Mouse (Mus musculus): Measurements from ENCODE around the gene Sestd1. TPM values are rescaled to one million over a fixed set of nuclear protein-coding genes. Genes with fewer than 3 reads are reported as not detected.
A peak's percentile ranks its signal among the peaks of the same experiment; 100 is the strongest.

Gene Sestd1
- polyA plus RNA-seq, 1 experiment = 9.6 TPM

GRCm38 (mm10) chr2:77163381-77163780, 117.0 kb downstream of the Sestd1 start:
- TF ChIP-seq POLR2A (IDR thresholded peaks at IDR 0.05; ENCODE audit: control insufficient read depth, low read depth, low read length) (no peak), CTCF (IDR thresholded peaks at IDR 0.05; ENCODE audit: control insufficient read depth, insufficient read depth, insufficient replicate concordance, low read depth, low read length) (no peak)
- H3K27me3 ChIP-seq (ENCODE audit: control insufficient read depth, insufficient read depth, low read length) = no peaks in the 10 kb centered on the region
- no peak overlapping the region for H3K4me3 ChIP-seq (ENCODE audit: control insufficient read depth, low read depth, low read length)
- no peaks in the 10 kb centered on the region for H3K4me1 ChIP-seq (ENCODE audit: control insufficient read depth, insufficient read depth, low read length)
- H3K36me3 ChIP-seq (ENCODE audit: control insufficient read depth, insufficient read depth, low read length) = no peaks in the 10 kb centered on the region
- no peak overlapping the region for H3K27ac ChIP-seq (ENCODE audit: control insufficient read depth, insufficient read depth, low read depth, low read length)

GRCm38 (mm10) chr2:77162135-77162534, 118.3 kb downstream of the Sestd1 start:
- no peaks in the 10 kb centered on the region for H3K36me3 ChIP-seq (ENCODE audit: control insufficient read depth, insufficient read depth, low read length)
- no peak overlapping the region for H3K4me3 ChIP-seq (ENCODE audit: control insufficient read depth, low read depth, low read length)
- TF ChIP-seq POLR2A (IDR thresholded peaks at IDR 0.05; ENCODE audit: control insufficient read depth, low read depth, low read length) (no peak), CTCF (IDR thresholded peaks at IDR 0.05; ENCODE audit: control insufficient read depth, insufficient read depth, insufficient replicate concordance, low read depth, low read length) (no peak)
- H3K27ac ChIP-seq (ENCODE audit: control insufficient read depth, insufficient read depth, low read depth, low read length) = no peak overlapping the region
- H3K4me1 ChIP-seq (ENCODE audit: control insufficient read depth, insufficient read depth, low read length) = no peaks in the 10 kb centered on the region
- H3K27me3 ChIP-seq (ENCODE audit: control insufficient read depth, insufficient read depth, low read length) = no peaks in the 10 kb centered on the region

GRCm38 (mm10) chr2:77157546-77157945, 122.8 kb downstream of the Sestd1 start:
- no peak overlapping the region for H3K4me3 ChIP-seq (ENCODE audit: control insufficient read depth, low read depth, low read length)
- H3K36me3 ChIP-seq (ENCODE audit: control insufficient read depth, insufficient read depth, low read length) = no peaks in the 10 kb centered on the region
- no peak for TF ChIP-seq POLR2A (IDR thresholded peaks at IDR 0.05; ENCODE audit: control insufficient read depth, low read depth, low read length)
- H3K27ac ChIP-seq (ENCODE audit: control insufficient read depth, insufficient read depth, low read depth, low read length) = no peak overlapping the region
- no peaks in the 10 kb centered on the region for H3K4me1 ChIP-seq (ENCODE audit: control insufficient read depth, insufficient read depth, low read length)
- H3K27me3 ChIP-seq (ENCODE audit: control insufficient read depth, insufficient read depth, low read length) = no peaks in the 10 kb centered on the region

GRCm38 (mm10) chr2:77154080-77154479, 126.3 kb downstream of the Sestd1 start:
- TF ChIP-seq POLR2A (IDR thresholded peaks at IDR 0.05; ENCODE audit: control insufficient read depth, low read depth, low read length) = no peak
- TF ChIP-seq CTCF (IDR thresholded peaks at IDR 0.05; ENCODE audit: control insufficient read depth, insufficient read depth, insufficient replicate concordance, low read depth, low read length) = no peak
- no peaks in the 10 kb centered on the region for H3K36me3 ChIP-seq (ENCODE audit: control insufficient read depth, insufficient read depth, low read length)
- no peaks in the 10 kb centered on the region for H3K27me3 ChIP-seq (ENCODE audit: control insufficient read depth, insufficient read depth, low read length)
- H3K4me1 ChIP-seq (ENCODE audit: control insufficient read depth, insufficient read depth, low read length) = no peaks in the 10 kb centered on the region
- no peak overlapping the region for H3K27ac ChIP-seq (ENCODE audit: control insufficient read depth, insufficient read depth, low read depth, low read length)
- no peak overlapping the region for H3K4me3 ChIP-seq (ENCODE audit: control insufficient read depth, low read depth, low read length)

- Histone ChIP-seq H3K4me1 (ENCODE audit: control insufficient read depth, insufficient read depth, low read length) (no peaks in the 10 kb centered on the region), H3K36me3 (ENCODE audit: control insufficient read depth, insufficient read depth, low read length) (no peaks in the 10 kb centered on the region), H3K27me3 (ENCODE audit: control insufficient read depth, insufficient read depth, low read length) (no peaks in the 10 kb centered on the region), H3K4me3 (ENCODE audit: control insufficient read depth, low read depth, low read length) (no peak overlapping the region), H3K27ac (ENCODE audit: control insufficient read depth, insufficient read depth, low read depth, low read length) (no peak overlapping the region)
- TF ChIP-seq POLR2A (IDR thresholded peaks at IDR 0.05; ENCODE audit: control insufficient read depth, low read depth, low read length) = no peak
- TF ChIP-seq CTCF (IDR thresholded peaks at IDR 0.05; ENCODE audit: control insufficient read depth, insufficient read depth, insufficient replicate concordance, low read depth, low read length) = no peak
Measured at GRCm38 (mm10) chr2:77151255-77151654, 129.1 kb downstream of the Sestd1 start.

GRCm38 (mm10) chr2:77149576-77149975, 130.8 kb downstream of the Sestd1 start:
- TF ChIP-seq CTCF (IDR thresholded peaks at IDR 0.05; ENCODE audit: control insufficient read depth, insufficient read depth, insufficient replicate concordance, low read depth, low read length) (no peak), POLR2A (IDR thresholded peaks at IDR 0.05; ENCODE audit: control insufficient read depth, low read depth, low read length) (no peak)
- no peaks in the 10 kb centered on the region for H3K4me1 ChIP-seq (ENCODE audit: control insufficient read depth, insufficient read depth, low read length)
- H3K27me3 ChIP-seq (ENCODE audit: control insufficient read depth, insufficient read depth, low read length) = no peaks in the 10 kb centered on the region
- H3K36me3 ChIP-seq (ENCODE audit: control insufficient read depth, insufficient read depth, low read length) = no peaks in the 10 kb centered on the region
- H3K4me3 ChIP-seq (ENCODE audit: control insufficient read depth, low read depth, low read length) = no peak overlapping the region; the same call in 1 of the 2 replicates
- H3K27ac ChIP-seq (ENCODE audit: control insufficient read depth, insufficient read depth, low read depth, low read length) = no peak overlapping the region

GRCm38 (mm10) chr2:77148215-77148614, 132.2 kb downstream of the Sestd1 start:
- TF ChIP-seq POLR2A (IDR thresholded peaks at IDR 0.05; ENCODE audit: control insufficient read depth, low read depth, low read length) (no peak), CTCF (IDR thresholded peaks at IDR 0.05; ENCODE audit: control insufficient read depth, insufficient read depth, insufficient replicate concordance, low read depth, low read length) (no peak)
- H3K36me3 ChIP-seq (ENCODE audit: control insufficient read depth, insufficient read depth, low read length) = no peaks in the 10 kb centered on the region
- no peaks in the 10 kb centered on the region for H3K4me1 ChIP-seq (ENCODE audit: control insufficient read depth, insufficient read depth, low read length)
- no peaks in the 10 kb centered on the region for H3K27me3 ChIP-seq (ENCODE audit: control insufficient read depth, insufficient read depth, low read length)
- no peak overlapping the region for H3K27ac ChIP-seq (ENCODE audit: control insufficient read depth, insufficient read depth, low read depth, low read length)
- H3K4me3 ChIP-seq (ENCODE audit: control insufficient read depth, low read depth, low read length) = no peak overlapping the region

GRCm38 (mm10) chr2:77146968-77147367, 133.4 kb downstream of the Sestd1 start:
- TF ChIP-seq CTCF (IDR thresholded peaks at IDR 0.05; ENCODE audit: control insufficient read depth, insufficient read depth, insufficient replicate concordance, low read depth, low read length) = no peak
- TF ChIP-seq POLR2A (IDR thresholded peaks at IDR 0.05; ENCODE audit: control insufficient read depth, low read depth, low read length) = no peak
- H3K4me1 ChIP-seq (ENCODE audit: control insufficient read depth, insufficient read depth, low read length) = no peaks in the 10 kb centered on the region
- no peaks in the 10 kb centered on the region for H3K36me3 ChIP-seq (ENCODE audit: control insufficient read depth, insufficient read depth, low read length)
- H3K27me3 ChIP-seq (ENCODE audit: control insufficient read depth, insufficient read depth, low read length) = no peaks in the 10 kb centered on the region
- no peak overlapping the region for H3K4me3 ChIP-seq (ENCODE audit: control insufficient read depth, low read depth, low read length)
- H3K27ac ChIP-seq (ENCODE audit: control insufficient read depth, insufficient read depth, low read depth, low read length) = 0 out of 2 replicates have a peak overlapping the region, but pooled peaks have one; percentile 13
